Mouse (Mus musculus) heart, embryonic 14.5 days (tissue): ENCODE measurements around the gene 1700028P14Rik. TPM values are rescaled to one million over a fixed set of nuclear protein-coding genes. Genes with fewer than 3 reads are reported as not detected.

ENCODE experiments used
- ATAC-seq: fragments of 200-750 bp; cut with Nextera tagmentation; 2 replicates; pipeline ENCODE4 v1.8.0; 2017; ENCODE audit warnings: low read depth, moderate TSS enrichment; ENCODE audit not compliant: insufficient number of reproducible peaks, insufficient read depth, low FRiP score
- H3K27ac ChIP-seq, 2 experiments: fragments of 200-500 bp in 1 of 2; fragments of 300-500 bp in 1 of 2; sonication (generic) in 1 of 2; replicated peaks in 1 of 2; 2 replicates each; pipeline ENCODE4 v1.5.1; 2012 to 2014; ENCODE audit warnings: low read depth in 2 of 2, low read length in 2 of 2, control low read depth in 1 of 2, mild to moderate bottlenecking in 1 of 2, mixed read lengths in 1 of 2; ENCODE audit not compliant: control insufficient read depth in 1 of 2, insufficient read depth in 1 of 2
- H3K27me3 ChIP-seq: fragments of 300-500 bp; sonication (generic); 2 replicates; pipeline ENCODE4 v1.6.1; 2014; ENCODE audit warnings: mild to moderate bottlenecking, low read length, control low read depth; ENCODE audit not compliant: control insufficient read depth, insufficient read depth
- H3K36me3 ChIP-seq: fragments of 300-500 bp; sonication (generic); 2 replicates; pipeline ENCODE4 v1.6.1; 2014; ENCODE audit warnings: mild to moderate bottlenecking, control low read depth, low read length, mixed read lengths; ENCODE audit not compliant: control insufficient read depth, insufficient read depth
- H3K4me1 ChIP-seq, 2 experiments: fragments of 200-500 bp in 1 of 2; fragments of 300-500 bp in 1 of 2; sonication (generic) in 1 of 2; 2 replicates each; pipeline ENCODE4 v1.6.1; 2012 to 2014; ENCODE audit warnings: low read length in 2 of 2, control low read depth in 1 of 2, mixed read lengths in 1 of 2; ENCODE audit not compliant: control insufficient read depth in 2 of 2, insufficient read depth in 2 of 2
- H3K4me2 ChIP-seq: fragments of 300-500 bp; sonication (generic); 2 replicates; pipeline ENCODE4 v1.6.1; 2014; ENCODE audit warnings: mild to moderate bottlenecking, low read length
- H3K4me3 ChIP-seq, 2 experiments: fragments of 200-500 bp in 1 of 2; fragments of 300-500 bp in 1 of 2; sonication (generic) in 1 of 2; 2 replicates each; pipeline ENCODE4 v1.5.1; 2012 to 2014; ENCODE audit warnings: low read length in 2 of 2, mild to moderate bottlenecking in 2 of 2, control low read depth in 1 of 2, low read depth in 1 of 2, moderate library complexity in 1 of 2; ENCODE audit not compliant: control insufficient read depth in 1 of 2, insufficient read depth in 1 of 2
- H3K9ac ChIP-seq: fragments of 300-500 bp; sonication (generic); 2 replicates; pipeline ENCODE4 v1.6.1; 2014; ENCODE audit warnings: mild to moderate bottlenecking, low read length
- H3K9me3 ChIP-seq: fragments of 300-500 bp; sonication (generic); 2 replicates; pipeline ENCODE4 v1.6.1; 2016; ENCODE audit warnings: low read length, control low read depth; ENCODE audit not compliant: control insufficient read depth
- WGBS: fragments of 180-500 bp; shearing (Covaris S2); extraction: QIAGEN DNeasy Blood & Tissue Kit; methylation state at CpG from one replicate; pipeline ENCODE4 v1.1.7; 2014; 5-methylcytosine and 5-hydroxymethylcytosine counted together
- polyA plus RNA-seq: library from polyadenylated mRNA; unstranded; fragments of >200 nt; fragmentation: Nextera tagmentation; extraction: Ambion mirVana; gene quantifications from 2 replicates; pipeline ENCODE4 v1.2.1, GENCODE M21; 2014

1700028P14Rik gene
- polyA plus RNA-seq, 1 experiment from 2014 or later: not detected

- Histone ChIP-seq H3K9ac (no peak overlapping the region), H3K27me3 (no peaks in the 10 kb centered on the region), H3K27ac (no peak overlapping the region), H3K9me3 (no peaks in the 10 kb centered on the region), H3K4me2 (no peak overlapping the region), H3K4me3 (no peak overlapping the region), H3K4me1 (no peaks in the 10 kb centered on the region), H3K36me3 (no peaks in the 10 kb centered on the region)
- 77% methylated on average over 2 of the region's 2 CpGs for WGBS
- ATAC-seq: no peak
Measured at GRCm38 (mm10) chr19:23607951-23608350, 44.7 kb downstream of the 1700028P14Rik start.

GRCm38 (mm10) chr19:23594950-23595349 is 57.7 kb downstream of the 1700028P14Rik start:
- H3K27ac ChIP-seq: no peak overlapping the region
- no peaks in the 10 kb centered on the region for H3K36me3 ChIP-seq
- WGBS: 81% methylated on average over 3 of the region's 3 CpGs
- H3K9me3 ChIP-seq: no peaks in the 10 kb centered on the region
- no peak overlapping the region for H3K4me2 ChIP-seq
- ATAC-seq: no peak
- H3K4me3 ChIP-seq: no peak overlapping the region
- H3K27me3 ChIP-seq: no peaks in the 10 kb centered on the region
- H3K9ac ChIP-seq: no peak overlapping the region
- H3K4me1 ChIP-seq: no peaks in the 10 kb centered on the region

GRCm38 (mm10) chr19:23578606-23579355 is 73.8 kb downstream of the 1700028P14Rik start:
- 73% methylated on average over 11 of the region's 11 CpGs for WGBS

GRCm38 (mm10) chr19:23576685-23577084 is 75.9 kb downstream of the 1700028P14Rik start:
- no peaks in the 10 kb centered on the region for H3K27me3 ChIP-seq
- H3K9ac ChIP-seq: no peak overlapping the region
- no peak for ATAC-seq
- H3K4me3 ChIP-seq: no peak overlapping the region
- no peaks in the 10 kb centered on the region for H3K4me1 ChIP-seq
- no peaks in the 10 kb centered on the region for H3K36me3 ChIP-seq
- H3K27ac ChIP-seq: no peak overlapping the region
- no peaks in the 10 kb centered on the region for H3K9me3 ChIP-seq
- 42% methylated on average over 4 of the region's 4 CpGs for WGBS
- H3K4me2 ChIP-seq: no peak overlapping the region

More at GRCm38 (mm10) chr19:23578606-23579355, 73.8 kb downstream of the 1700028P14Rik start:
- Histone ChIP-seq H3K9me3 (no peaks in the 10 kb centered on the region), H3K4me1 (no peaks in the 10 kb centered on the region), H3K27ac (no peak overlapping the region), H3K4me3 (no peak overlapping the region), H3K4me2 (no peak overlapping the region), H3K36me3 (no peaks in the 10 kb centered on the region), H3K9ac (no peak overlapping the region), H3K27me3 (no peaks in the 10 kb centered on the region)
- ATAC-seq: no peak

- H3K9me3 ChIP-seq: no peaks in the 10 kb centered on the region
- H3K4me2 ChIP-seq: no peak overlapping the region
- ATAC-seq: no peak
- 69% methylated on average over 5 of the region's 5 CpGs for WGBS
- H3K4me1 ChIP-seq: no peaks in the 10 kb centered on the region
- H3K27ac ChIP-seq: no peak overlapping the region
- H3K4me3 ChIP-seq: no peak overlapping the region
- no peak overlapping the region for H3K9ac ChIP-seq
- no peaks in the 10 kb centered on the region for H3K27me3 ChIP-seq
- H3K36me3 ChIP-seq: no peaks in the 10 kb centered on the region
Measured at GRCm38 (mm10) chr19:23563693-23564092, 88.9 kb downstream of the 1700028P14Rik start.

- H3K4me3 ChIP-seq: no peak overlapping the region
- WGBS: 91% methylated on average over 4 of the region's 4 CpGs
- H3K4me1 ChIP-seq: no peaks in the 10 kb centered on the region
- H3K36me3 ChIP-seq: no peaks in the 10 kb centered on the region
- H3K9me3 ChIP-seq: no peaks in the 10 kb centered on the region
- no peak overlapping the region for H3K27ac ChIP-seq
- no peak for ATAC-seq
- H3K9ac ChIP-seq: no peak overlapping the region
- no peak overlapping the region for H3K4me2 ChIP-seq
- H3K27me3 ChIP-seq: no peaks in the 10 kb centered on the region
Measured at GRCm38 (mm10) chr19:23562588-23562987, 90.0 kb downstream of the 1700028P14Rik start.

GRCm38 (mm10) chr19:23562061-23562460 is 90.6 kb downstream of the 1700028P14Rik start:
- ATAC-seq: no peak
- no peaks in the 10 kb centered on the region for H3K27me3 ChIP-seq
- H3K4me3 ChIP-seq: no peak overlapping the region
- no peaks in the 10 kb centered on the region for H3K4me1 ChIP-seq
- no peaks in the 10 kb centered on the region for H3K9me3 ChIP-seq
- WGBS: 76% methylated on average over 6 of the region's 6 CpGs
- no peak overlapping the region for H3K9ac ChIP-seq
- no peaks in the 10 kb centered on the region for H3K36me3 ChIP-seq
- H3K27ac ChIP-seq: no peak overlapping the region
- H3K4me2 ChIP-seq: no peak overlapping the region

GRCm38 (mm10) chr19:23553450-23553849 is 99.2 kb downstream of the 1700028P14Rik start:
- H3K4me3 ChIP-seq: no peak overlapping the region
- H3K9ac ChIP-seq: no peak overlapping the region
- no peak overlapping the region for H3K4me2 ChIP-seq
- H3K27ac ChIP-seq: no peak overlapping the region
- no peaks in the 10 kb centered on the region for H3K36me3 ChIP-seq
- no peak for ATAC-seq
- WGBS: 59% methylated on average over 2 of the region's 2 CpGs
- H3K9me3 ChIP-seq: no peaks in the 10 kb centered on the region
- no peaks in the 10 kb centered on the region for H3K27me3 ChIP-seq
- no peaks in the 10 kb centered on the region for H3K4me1 ChIP-seq
